Mouse (Mus musculus): ENCODE results near the gene Flnb.

The Flnb gene

DNA sequence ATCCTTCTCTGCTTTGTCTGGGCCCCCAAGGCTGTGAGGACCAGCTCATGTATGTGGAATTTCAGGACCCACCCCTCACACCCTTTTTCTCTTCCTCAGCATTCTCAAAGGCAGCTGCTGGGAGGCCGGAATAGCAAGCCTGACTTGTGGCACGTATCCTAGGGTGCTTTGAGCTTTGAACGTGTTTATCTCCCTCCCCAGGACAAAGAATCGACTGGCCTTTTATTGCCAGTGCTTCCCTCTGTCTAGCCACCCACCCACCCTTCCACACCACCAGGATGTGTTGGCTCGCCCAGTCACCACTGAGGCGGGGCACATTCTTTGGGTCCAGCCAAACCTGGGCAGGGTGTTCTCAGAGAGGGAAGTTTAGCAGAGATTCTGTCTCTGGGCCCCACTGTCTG lies 136.3 kb downstream of the Flnb start:
- no peak for DNase-seq

GRCm38 (mm10) chr14:7956427-7956826 lies 138.7 kb downstream of the Flnb start:
- no peak for DNase-seq

DNA sequence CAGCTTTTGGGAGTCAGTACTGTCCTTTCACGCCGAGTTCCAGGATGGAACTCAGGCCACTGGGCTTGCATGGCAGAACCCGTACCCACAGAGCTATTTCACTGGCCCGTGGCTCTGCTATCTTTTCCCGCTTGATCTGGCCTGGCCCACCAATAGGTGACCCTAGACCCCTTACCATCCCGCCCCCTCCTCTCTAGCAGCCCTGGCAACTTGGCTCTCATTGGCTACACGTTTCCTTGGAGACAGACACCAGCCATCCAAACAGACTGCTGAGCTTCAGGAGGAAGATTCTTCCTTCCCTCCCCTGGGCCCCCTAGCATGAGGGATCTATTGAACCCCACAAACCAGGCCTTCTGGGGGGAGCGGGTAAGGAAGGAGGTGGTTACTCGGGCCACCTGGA lies 139.3 kb downstream of the Flnb start, which contains the start of gene Gm45521:
Gm45521 (plus strand) TSS at position 240 of the 400 bp plus-strand sequence.
- no peak for DNase-seq

GRCm38 (mm10) chr14:7960616-7961015 lies 142.9 kb downstream of the Flnb start:
- DNase-seq = no peak

DNA sequence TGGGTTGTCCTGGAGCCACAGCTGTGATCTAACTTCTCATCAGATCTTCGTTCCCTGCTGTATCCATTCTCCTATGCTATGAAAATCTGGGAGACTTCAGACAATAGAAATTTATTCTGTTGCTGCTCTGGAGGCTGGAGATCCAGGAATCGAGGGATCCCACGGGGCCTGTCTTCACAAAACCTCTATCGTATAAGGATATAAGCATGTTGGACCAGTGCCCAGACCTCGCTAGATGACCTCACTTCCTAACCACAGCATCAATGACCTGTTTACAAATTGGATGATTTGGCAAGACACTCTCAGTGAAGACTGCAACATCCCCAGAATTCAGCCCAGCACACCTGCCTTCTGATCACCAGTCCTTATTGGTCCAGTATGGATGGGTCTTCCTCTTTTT lies 144.0 kb downstream of the Flnb start:
- DNase-seq = no peak

DNA sequence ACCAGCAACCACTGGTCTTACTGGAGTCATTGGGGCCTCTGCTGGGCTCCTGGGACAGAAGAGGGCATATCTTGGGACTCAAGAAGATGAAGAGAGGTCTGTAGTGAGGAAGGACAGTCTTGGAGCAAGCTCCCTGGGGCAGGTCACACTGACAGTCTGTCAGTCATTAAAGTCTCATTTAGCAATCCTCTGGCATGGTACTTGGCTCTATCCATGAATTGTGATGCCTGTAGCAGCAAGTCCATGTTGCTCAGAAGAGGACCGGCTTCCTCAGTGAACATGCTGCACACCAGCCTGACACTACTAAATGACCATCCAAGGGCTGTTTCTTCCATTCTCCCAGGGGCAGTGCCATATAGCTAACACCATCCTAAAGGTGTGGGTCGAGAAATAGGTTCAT lies 144.9 kb downstream of the Flnb start:
- no peak for DNase-seq

DNA sequence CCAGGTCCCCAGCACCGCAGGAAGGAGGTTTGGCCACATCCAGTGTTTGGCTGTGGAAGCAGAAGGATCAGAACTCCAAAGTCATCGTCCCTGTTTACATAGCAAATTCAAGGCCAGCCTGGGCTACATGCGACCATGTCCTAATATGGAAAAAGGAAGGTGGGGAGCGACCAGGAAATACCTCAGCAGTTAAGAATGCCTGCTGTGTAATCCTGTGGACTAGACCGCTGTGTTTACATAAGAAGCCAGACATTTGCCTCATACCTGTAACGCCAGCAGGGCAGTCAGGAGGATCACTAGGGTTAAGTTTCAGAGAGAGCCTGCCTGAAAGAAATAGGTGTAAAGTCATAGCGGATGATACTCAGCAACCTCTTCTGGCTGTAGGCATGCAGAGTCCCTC lies 145.4 kb downstream of the Flnb start:
- DNase-seq = no peak

GRCm38 (mm10) chr14:7964219-7964889 lies 146.6 kb downstream of the Flnb start:
- peak; percentile 71 for DNase-seq

DNA sequence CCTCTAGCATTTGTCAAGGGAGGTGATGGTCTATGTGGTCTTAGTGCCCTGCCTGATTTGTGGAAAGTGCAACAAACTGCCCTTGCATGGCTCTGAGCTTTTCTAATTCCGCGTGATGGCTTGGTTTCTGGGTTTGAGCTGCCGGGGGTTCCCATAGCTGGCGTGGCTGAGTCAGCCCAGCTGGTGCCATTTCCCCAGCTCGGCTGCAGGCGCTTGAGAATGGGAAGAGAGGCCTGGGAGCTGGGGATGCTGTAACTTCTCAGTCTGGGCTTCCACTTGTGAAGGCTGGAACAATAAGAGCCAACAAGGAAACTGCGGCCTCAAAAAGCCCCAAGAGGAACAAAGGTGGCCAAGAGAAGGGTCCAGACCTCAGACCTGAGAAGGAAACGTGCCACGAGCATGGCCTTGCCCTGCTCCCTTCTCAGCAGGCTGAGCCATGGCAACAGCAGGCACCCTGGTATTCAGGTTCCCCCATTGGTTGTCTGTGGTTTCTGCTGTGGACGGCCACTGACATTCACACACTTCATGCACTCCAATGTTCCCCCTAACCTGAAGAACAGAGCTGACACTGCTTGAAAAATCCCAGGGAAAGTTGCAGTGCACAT lies 154.2 kb downstream of the Flnb start:
- no peak for DNase-seq

DNA sequence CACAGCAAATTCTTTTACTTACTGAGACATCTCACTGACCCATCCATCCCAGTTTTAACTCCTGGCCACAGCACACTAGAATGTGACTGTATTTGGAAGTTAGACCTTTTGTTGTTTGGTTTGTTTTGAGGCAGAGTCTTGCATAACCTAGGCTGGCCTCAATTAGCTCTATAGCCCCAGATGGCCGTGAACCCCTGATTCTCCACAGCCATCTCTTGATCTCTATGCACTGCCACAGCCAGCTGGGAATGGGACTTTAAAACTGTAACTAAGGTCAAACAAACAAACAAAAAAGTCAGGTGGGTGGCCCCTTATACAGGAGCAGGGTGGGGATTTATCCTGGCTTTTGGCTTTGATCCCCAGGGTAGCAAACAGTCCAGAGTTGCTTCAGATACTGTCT lies 156.9 kb downstream of the Flnb start:
- no peak for DNase-seq

GRCm38 (mm10) chr14:7975177-7975576 lies 157.4 kb downstream of the Flnb start:
- DNase-seq = no peak

- DNase-seq = no peak
Observed at GRCm38 (mm10) chr14:7977471-7977870, 159.7 kb downstream of the Flnb start.

- no peak for DNase-seq
Observed at GRCm38 (mm10) chr14:7978183-7978582, 160.4 kb downstream of the Flnb start.

DNA sequence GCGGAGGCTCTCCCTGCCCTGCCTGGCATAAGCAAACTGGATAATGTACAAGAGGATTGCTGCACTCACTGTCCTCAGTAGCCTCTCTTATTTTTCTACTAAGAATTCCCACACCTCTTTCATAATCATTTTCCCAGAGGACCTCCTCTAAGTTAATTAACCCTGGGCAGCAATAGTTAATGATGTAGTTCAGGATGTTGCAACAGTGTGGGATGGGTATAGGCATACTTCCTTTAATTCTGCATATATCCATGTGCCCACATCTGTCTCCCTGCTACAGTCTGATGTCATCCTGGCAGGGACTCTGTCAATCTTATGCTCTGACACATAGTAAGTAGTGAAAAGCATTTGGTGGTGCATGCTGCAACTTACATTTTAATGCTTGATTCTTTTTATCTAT lies 163.5 kb downstream of the Flnb start:
- no peak for DNase-seq

- no peak for DNase-seq
Observed at GRCm38 (mm10) chr14:7986913-7987312, 169.2 kb downstream of the Flnb start.

- DNase-seq = no peak
Observed at GRCm38 (mm10) chr14:7989371-7989770, 171.6 kb downstream of the Flnb start.

- no peak for DNase-seq
Observed at GRCm38 (mm10) chr14:7989961-7990360, 172.2 kb downstream of the Flnb start.

GRCm38 (mm10) chr14:7991108-7991776 lies 173.5 kb downstream of the Flnb start:
- DNase-seq = no peak

GRCm38 (mm10) chr14:7992158-7992557 lies 174.4 kb downstream of the Flnb start:
- DNase-seq = no peak

DNA sequence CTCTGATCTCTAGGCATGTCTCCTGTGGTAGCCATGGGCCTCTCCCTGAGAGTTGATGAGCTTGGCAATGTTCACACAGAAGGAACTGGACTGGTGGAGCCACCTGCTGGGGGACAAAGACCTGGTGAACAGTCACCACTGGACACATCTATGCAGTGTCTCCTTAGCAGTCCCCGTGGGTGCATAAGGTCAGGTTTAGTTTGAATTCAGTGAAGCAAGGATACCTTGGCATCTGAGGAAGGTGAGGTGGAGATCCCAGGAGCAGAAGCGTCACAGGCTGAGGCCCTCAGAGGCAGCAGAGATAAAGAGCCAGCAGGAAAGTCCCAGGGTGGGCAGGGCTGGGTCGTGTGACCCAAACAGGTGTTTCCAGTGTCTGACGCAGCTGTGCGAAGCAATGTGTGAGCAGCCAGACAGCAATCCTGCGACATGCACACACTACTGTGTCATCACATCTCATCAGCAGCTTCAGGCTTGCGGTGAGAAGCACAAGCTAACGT lies 176.6 kb downstream of the Flnb start, which contains the start of gene Dnase1l3:
Dnase1l3 (minus strand) TSS at position 303 of the 497 bp plus-strand sequence.
- DNase-seq = peak; percentile 37

DNA sequence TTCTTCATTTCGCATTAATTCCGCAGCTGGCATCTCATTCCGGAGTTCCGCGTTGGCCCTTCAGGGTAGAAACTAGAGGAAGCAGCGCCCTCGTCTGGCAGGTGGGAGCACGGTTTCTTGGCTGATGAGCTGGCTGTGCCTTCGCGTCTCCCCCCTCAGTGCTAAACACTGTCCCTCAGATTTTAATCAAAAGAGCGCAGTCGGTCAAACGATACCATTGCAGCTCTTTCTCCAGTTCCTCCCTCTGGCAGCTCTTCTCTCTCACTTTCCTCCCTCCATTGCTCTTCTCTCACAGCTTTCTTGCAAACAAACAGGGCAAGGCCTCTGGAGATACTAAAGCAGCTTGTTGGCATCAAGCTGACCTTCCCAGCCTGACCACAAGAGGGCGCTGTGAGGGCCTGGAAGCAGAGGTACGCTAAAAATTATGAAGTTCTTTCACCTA lies 179.5 kb downstream of the Flnb start:
- DNase-seq = peak; percentile 92

GRCm38 (mm10) chr14:7999030-7999429 lies 181.3 kb downstream of the Flnb start:
- no peak for DNase-seq

DNA sequence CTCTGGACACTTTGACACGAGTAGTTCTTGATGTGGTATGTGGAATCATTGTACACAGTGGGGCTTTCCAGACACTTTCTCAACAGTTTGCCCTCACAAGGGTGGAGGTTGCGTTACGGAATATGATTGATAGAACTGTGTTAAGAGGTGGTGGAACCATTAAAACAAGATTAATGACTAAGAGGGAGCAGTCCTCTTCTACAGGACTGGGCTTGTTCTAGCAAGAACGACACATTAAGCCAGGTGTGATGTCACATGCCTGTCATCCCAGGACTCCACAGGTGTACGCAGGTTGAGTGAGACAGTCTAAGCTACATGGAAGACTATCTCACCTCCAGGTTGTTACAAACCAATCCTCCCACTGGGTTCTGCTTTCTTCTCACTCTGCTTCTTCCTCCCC lies 181.7 kb downstream of the Flnb start:
- no peak for DNase-seq

DNA sequence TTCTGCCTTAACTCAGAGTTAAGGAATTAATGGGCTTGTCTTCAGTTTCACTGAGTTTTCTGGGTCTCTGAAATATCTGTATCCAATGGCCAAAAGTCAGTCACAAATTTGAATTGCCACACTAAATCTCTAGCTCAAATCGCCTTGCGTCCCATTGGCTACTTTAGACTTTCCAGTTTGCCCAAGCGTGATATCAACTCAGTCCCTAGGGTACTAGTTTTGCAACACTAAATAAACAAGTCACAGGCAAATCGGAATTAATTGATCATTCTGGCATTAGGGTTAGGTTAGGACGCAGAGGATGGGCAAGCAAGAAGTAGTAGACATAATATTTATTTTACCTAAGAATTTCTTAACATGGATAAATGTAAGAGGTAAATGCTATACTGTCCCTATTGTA lies 182.5 kb downstream of the Flnb start:
- no peak for DNase-seq
